Mouse (Mus musculus) inflammation-experienced regulatory T-cells, adult 6 months (primary cell): ENCODE data around the gene Ccdc54. TPM values are rescaled to one million over a fixed set of nuclear protein-coding genes. Genes with fewer than 3 reads are reported as not detected.

Experiments used
- ATAC-seq: one replicate; pipeline ENCODE4 v1.8.0; 2017
- polyA plus RNA-seq, 3 experiments: library from polyadenylated mRNA; unstranded; fragments of 100-300 nt; shearing (Covaris generic); gene quantifications; one replicate each; pipeline ENCODE4 v1.2.1; 2017

Ccdc54 gene
- not detected for polyA plus RNA-seq

- ATAC-seq = no peak
Observed at GRCm38 (mm10) chr16:50591054-50591453, at the start of gene Ccdc54. Gene Ccdc54 (minus strand): TSS chr16:50591154.

DNA sequence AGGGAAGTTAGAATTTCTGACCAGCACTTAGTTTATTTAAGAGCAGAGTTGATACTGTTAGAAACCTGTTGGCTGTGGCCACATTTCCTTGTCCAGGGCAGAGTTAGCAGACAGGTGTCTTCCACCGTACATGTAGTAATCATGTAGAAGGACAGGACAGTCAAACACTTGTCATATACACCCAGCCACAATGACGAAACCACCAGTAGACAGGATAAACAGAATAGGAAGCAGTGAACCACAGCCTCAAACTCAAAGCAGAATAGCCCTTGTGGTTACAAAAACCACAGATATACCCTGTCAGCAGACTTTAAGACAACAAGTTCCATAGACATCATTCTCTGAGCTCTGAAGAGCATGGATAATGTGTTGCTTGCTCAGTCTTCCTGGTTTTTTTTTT is 41.6 kb upstream of the Ccdc54 start:
- peak; percentile 25 for ATAC-seq

DNA sequence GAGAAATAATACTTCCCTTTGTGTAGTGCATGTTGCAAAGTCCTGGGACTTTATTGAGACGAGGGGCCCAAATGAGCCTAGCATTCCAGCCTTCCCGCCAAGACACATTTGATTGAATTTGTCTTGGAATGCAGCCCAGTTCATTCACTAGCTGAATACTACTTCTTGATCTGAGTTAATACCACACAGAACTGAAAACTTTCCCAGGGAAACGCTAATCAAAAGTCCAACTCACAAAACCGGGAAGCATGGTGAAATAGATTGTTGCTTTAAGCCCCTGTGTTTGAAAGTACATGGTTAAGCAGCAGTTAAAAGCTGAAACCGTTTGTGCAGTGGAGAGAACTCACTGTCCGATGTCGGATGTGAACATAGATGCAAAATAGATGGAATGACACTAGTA is 24.6 kb upstream of the Ccdc54 start:
- ATAC-seq = no peak

- no peak for ATAC-seq
Observed at GRCm38 (mm10) chr16:50612944-50613343, 22.0 kb upstream of the Ccdc54 start.

DNA sequence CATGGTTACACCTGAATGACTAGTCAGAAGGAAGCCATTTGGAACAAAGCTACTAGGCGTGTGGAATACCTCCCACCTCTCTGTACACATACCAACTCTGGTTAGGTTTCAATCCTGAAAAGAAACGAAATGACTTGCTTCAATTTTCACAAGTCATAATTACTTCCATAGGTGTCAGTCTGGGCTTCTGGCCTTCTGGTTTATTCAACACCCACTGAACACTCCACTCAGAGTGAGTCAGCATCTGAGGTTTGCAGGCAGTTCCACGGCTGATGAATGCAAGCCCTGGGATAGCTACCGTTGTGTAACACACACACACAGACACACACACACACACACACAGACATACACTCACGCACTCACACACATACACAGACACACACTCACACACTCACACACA is 19.6 kb upstream of the Ccdc54 start:
- ATAC-seq = no peak

- ATAC-seq = no peak
Observed at GRCm38 (mm10) chr16:50607776-50608562, 17.0 kb upstream of the Ccdc54 start.

- no peak for ATAC-seq
Observed at GRCm38 (mm10) chr16:50604826-50605225, 13.9 kb upstream of the Ccdc54 start.

- ATAC-seq = no peak
Observed at GRCm38 (mm10) chr16:50601947-50602346, 11.0 kb upstream of the Ccdc54 start.

GRCm38 (mm10) chr16:50600665-50601064 is 9.7 kb upstream of the Ccdc54 start:
- no peak for ATAC-seq

- no peak for ATAC-seq
Observed at GRCm38 (mm10) chr16:50596679-50597078, 5.7 kb upstream of the Ccdc54 start.

GRCm38 (mm10) chr16:50596171-50596570 is 5.2 kb upstream of the Ccdc54 start:
- no peak for ATAC-seq

DNA sequence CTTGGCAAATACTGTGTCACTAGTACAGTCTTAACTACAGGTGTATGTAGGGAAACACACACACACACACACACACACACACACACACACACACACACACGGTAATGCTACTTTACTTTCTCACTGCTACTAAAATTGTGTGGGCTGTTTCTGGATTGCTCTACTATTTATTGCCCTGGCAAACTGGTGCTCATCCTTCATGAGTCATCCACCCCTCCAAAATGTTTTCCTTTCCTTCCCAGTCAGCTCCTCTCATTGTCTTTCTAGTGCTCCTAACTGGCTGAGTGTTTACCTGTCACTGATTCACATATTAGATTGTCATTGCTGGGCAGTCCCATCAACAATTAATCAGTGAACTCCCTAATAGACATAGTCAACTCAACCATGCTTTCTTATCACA is 3.9 kb upstream of the Ccdc54 start:
- ATAC-seq = no peak

DNA sequence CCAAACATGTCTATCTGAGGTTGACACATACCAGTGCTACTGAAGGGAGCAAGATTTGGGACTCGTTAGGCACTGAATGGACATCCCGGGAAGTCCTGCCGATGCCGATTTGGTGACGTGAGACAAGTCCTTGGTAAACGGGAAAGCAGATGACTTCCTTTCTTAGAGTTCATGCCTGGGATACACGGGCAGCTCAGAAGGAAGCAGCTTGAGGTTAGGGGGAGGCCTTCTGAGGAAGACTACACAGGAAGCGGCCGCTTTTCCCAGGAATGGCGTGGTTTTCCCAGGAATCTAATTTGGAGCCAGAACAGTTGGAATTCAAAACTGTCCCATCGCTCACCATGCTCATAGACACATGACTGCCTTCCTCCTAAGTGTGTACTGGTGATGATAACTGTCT is 2.4 kb upstream of the Ccdc54 start:
- ATAC-seq = no peak

GRCm38 (mm10) chr16:50589574-50590151 is 1.3 kb downstream of the Ccdc54 start:
- ATAC-seq = no peak

DNA sequence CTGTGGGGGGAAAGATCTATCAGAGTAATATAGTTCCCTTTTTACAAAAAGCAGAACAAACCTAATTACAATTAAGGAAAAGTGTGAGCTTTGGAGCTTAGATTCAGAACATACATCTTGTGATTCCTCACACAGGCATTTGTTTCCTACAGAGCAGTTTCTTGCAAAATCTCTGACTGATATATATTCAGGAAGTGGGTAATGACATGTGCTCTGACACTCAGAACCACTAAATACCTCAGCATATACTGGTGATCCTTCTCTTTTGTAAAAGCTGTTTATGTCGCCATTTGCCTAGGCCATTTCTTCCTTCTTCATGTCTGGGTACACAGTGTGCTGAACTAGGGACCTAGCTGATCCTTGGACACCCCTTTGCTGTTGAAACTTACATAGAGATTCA is 2.8 kb downstream of the Ccdc54 start:
- no peak for ATAC-seq

DNA sequence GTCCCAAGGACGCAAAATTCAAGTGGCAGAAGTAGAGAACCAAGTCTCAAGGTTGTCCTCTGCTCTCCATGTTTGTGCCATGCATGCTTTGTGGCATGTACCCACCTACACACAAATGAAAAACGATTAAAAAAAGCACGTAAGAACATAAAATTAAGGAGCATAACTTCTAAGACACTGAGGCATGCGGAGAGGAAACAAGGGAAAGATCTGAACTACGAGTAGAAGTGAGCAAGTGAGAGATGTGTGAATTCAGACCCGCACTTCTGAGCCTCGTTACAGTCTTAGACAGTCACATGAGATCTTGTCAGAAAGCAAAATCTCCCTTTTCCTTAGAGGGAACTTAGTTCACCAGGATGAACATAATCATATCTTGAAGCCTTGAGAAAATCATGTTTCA is 3.8 kb downstream of the Ccdc54 start:
- ATAC-seq = no peak

GRCm38 (mm10) chr16:50578361-50578760 is 12.6 kb downstream of the Ccdc54 start:
- no peak for ATAC-seq

DNA sequence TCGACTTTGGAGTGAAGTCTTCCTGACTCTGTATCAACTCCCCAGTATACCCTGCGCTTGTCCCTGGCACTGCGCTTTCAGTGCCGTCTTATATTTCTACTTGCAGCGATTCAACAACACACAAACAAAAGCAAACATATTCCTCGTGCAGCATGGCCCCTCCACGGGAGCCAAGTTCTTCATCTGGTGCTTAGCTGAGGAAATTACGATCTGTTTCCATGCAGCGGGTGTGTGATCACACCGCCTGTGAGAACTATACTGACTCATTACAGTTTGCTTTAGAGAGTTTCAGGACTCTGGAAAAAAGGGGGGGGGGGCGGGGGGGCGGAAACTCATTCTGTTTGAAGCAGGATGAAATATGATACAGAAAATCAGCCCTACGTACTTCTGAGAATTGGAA is 18.4 kb downstream of the Ccdc54 start:
- no peak for ATAC-seq

GRCm38 (mm10) chr16:50559163-50559771 is 31.7 kb downstream of the Ccdc54 start:
- no peak for ATAC-seq

GRCm38 (mm10) chr16:50553828-50554227 is 37.1 kb downstream of the Ccdc54 start:
- no peak for ATAC-seq

DNA sequence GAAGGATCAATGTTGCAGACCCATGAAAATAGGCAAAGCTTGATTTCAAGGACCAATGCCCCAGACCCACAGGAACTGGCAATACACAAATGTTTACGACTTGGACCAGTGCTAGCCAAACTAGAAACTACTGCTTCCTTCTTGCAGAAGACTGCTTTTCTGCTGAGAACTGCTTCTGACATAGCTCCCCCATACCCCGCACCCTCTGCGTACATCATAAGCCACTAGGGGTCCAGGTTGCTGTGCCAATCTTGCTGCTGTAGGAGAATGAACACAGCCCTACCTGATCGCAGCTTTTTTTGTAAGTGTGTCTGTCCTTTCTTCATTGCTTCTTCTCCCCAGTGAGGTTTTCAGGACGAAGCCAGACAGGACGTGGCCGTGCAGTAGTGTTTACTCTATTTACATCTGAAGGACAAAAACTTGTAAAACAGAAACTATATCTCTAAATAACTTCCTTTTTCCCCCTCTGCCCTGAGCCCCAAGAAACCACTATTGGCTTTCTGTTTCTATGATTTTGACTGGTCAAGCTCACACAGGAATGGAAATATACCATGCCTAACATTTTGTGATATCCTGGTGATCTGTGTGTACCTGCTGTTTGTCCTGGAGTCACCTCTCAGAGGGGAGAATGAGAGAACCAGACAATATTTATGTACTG is 39.0 kb downstream of the Ccdc54 start:
- no peak for ATAC-seq

- ATAC-seq = no peak
Observed at GRCm38 (mm10) chr16:50550927-50551326, 40.0 kb downstream of the Ccdc54 start.

GRCm38 (mm10) chr16:50542554-50543333 is 48.2 kb downstream of the Ccdc54 start:
- no peak for ATAC-seq
